Mouse (Mus musculus): ENCODE measurements around the gene Atp4b.

DNA sequence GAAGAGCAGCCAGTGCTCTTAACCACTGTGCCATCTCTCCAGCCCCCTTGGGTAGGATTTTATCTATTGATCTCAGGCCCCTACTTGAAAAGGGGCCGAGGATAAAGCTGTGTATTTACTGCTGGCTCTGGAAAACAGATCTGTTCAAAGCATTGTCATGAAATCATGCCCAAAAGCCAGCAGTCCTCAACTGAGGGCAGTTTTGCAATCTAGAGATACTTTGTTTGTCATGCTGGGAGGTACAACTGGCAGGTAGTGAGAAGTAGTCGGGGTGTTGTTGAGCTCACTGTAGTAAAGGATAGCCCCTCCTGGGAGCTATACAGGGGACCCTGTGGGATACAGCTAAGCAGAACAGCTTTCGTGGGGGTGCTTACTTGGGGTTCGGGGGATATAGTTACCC lies 42.7 kb downstream of the Atp4b start:
- TF ChIP-seq CTCF (IDR thresholded peaks at IDR 0.05; ENCODE audit: low read depth) (no peak), EP300 (IDR thresholded peaks at IDR 0.05; ENCODE audit: low read depth) (no peak)

Data from heart, postnatal 0 days (tissue).